Mouse (Mus musculus) liver, embryonic 16.5 days (tissue): ENCODE measurements around the gene S100a11. TPM values are rescaled to one million over a fixed set of nuclear protein-coding genes. Genes with fewer than 3 reads are reported as not detected.
"Not testable (repeated sequence)": the region's sequence is repeated elsewhere in the genome, so short reads cannot be mapped to it uniquely, and the experiment has no call there.

Experiments
- ATAC-seq: fragments of 200-750 bp; cut with Nextera tagmentation; 2 replicates; pipeline ENCODE4 v1.8.0; 2017; ENCODE audit warnings: low read depth, mild to moderate bottlenecking, moderate number of reproducible peaks, moderate library complexity
- H3K27ac ChIP-seq: fragments of 300-500 bp; sonication (generic); 2 replicates; pipeline ENCODE4 v1.5.1; 2014; ENCODE audit warnings: mild to moderate bottlenecking, low read length
- H3K27me3 ChIP-seq: fragments of 300-500 bp; sonication (generic); 2 replicates; pipeline ENCODE4 v1.6.1; 2014; ENCODE audit warnings: low read depth, low read length, mixed read lengths; ENCODE audit not compliant: control insufficient read depth, insufficient read depth
- H3K36me3 ChIP-seq: fragments of 300-500 bp; sonication (generic); 2 replicates; pipeline ENCODE4 v1.6.1; 2014; ENCODE audit warnings: mild to moderate bottlenecking; ENCODE audit not compliant: control insufficient read depth, insufficient read depth
- H3K4me1 ChIP-seq: fragments of 300-500 bp; sonication (generic); 2 replicates; pipeline ENCODE4 v1.6.1; 2014; ENCODE audit warnings: low read depth, low read length, mixed read lengths; ENCODE audit not compliant: control insufficient read depth
- H3K4me2 ChIP-seq: fragments of 300-500 bp; sonication (generic); 2 replicates; pipeline ENCODE4 v1.6.1; 2014; ENCODE audit warnings: low read depth, low read length, mixed read lengths
- H3K4me3 ChIP-seq: fragments of 300-500 bp; sonication (generic); 2 replicates; pipeline ENCODE4 v1.5.1; 2014; ENCODE audit warnings: low read depth, mild to moderate bottlenecking, low read length
- H3K9ac ChIP-seq: fragments of 300-500 bp; sonication (generic); 2 replicates; pipeline ENCODE4 v1.6.1; 2014; ENCODE audit warnings: low read depth, low read length
- H3K9me3 ChIP-seq: fragments of 300-500 bp; sonication (generic); replicated peaks from 2 replicates; pipeline ENCODE4 v1.6.1; 2016; ENCODE audit warnings: low read length; ENCODE audit not compliant: control insufficient read depth
- WGBS: fragments of 180-500 bp; shearing (Covaris S2); extraction: QIAGEN DNeasy Blood & Tissue Kit; methylation state at CpG from one replicate; pipeline ENCODE4 v1.1.7; 2014; ENCODE audit not compliant: insufficient replicate concordance; 5-methylcytosine and 5-hydroxymethylcytosine counted together
- polyA plus RNA-seq: library from polyadenylated mRNA; unstranded; fragments of >200 nt; fragmentation: Nextera tagmentation; extraction: Ambion mirVana; gene quantifications from 2 replicates; pipeline ENCODE4 v1.2.1, GENCODE M21; 2015

The S100a11 gene
- 195 and 219 TPM in 2 replicates for polyA plus RNA-seq

DNA sequence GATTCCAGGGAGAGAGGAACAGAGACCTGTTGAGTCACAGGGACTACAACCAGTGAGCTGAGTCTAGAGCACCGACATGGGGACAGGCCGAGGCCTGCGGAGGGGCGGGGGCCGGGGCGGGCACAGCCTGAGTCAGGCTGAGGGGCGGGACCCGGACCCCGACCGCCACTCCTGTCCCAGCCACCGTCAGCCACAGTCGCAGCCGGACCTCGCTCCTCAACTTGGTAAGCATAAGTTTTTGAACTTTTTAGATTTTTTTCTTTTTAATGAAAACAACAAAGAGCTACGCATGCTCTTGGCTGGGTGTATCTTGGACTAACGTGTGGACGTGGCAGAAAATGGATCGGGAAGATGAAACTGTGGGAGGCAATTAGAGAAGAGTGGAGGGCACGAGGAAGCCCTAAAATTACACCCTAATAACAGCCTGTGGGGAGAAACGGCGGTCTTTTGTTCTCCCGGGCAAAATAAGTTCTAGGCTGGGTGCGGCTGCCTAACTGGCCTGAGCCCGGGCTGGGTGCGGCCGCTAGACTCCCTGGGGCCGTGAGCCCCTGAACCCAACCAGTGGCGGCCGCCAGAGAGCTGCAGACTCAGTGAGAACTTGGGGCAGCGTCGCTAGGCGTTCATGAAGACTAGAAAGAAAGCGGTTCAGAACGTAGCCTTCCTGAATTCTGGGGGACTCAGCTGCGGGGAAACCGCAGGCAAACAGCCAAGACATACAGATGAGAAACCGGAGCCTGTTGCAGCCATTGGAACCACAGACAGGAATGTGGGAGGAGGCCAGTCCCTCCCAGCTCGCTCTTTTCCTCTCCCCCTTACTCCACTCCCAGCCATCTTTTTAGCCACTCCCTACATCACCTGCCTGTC lies at the start of gene S100a11:
Gene S100a11, plus strand, starts transcription at position 159 of the 864 bp plus-strand sequence.
- no peaks in the 10 kb centered on the region; the same call in 1 of the 2 replicates for H3K4me1 ChIP-seq
- WGBS = under 1% methylated on average over 37 of the region's 38 CpGs
- H3K27ac ChIP-seq = peak within 1 kb of the TSS; percentile 58

DNA sequence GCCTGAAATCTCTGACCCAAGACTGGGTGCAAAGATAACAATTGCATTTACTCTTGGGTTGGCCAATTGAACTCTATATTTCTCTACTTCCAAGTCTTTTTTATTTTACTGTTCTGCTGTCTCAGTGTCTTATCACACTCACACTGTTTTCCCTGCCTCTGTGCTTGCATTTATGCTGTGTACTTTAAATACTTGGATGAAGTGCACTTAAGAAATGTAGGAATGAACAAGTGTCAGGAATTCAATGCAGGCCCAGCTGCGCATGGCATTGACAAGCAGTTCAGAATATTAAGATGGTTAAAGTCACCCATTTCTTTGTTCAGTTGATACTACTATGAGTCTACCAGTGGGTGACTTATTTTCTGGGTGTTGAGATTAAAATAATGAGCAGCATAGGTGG lies 40.2 kb upstream of the S100a11 start:
- no peak overlapping the region for H3K27ac ChIP-seq
- 82% methylated on average over 1 of the region's 1 CpGs for WGBS
- H3K36me3 ChIP-seq = no peaks in the 10 kb centered on the region
- H3K9ac ChIP-seq = no peak overlapping the region
- H3K4me1 ChIP-seq = no peaks in the 10 kb centered on the region
- H3K9me3 ChIP-seq = no peaks in the 10 kb centered on the region
- H3K27me3 ChIP-seq = no peaks in the 10 kb centered on the region
- H3K4me3 ChIP-seq = no peak overlapping the region
- no peak for ATAC-seq
- H3K4me2 ChIP-seq = no peak overlapping the region

More for the DNA sequence above, at the start of gene S100a11:
- H3K4me3 ChIP-seq = peak within 1 kb of the TSS; percentile 58
- H3K9me3 ChIP-seq = no peaks in the 10 kb centered on the region
- no peaks in the 10 kb centered on the region for H3K36me3 ChIP-seq
- H3K4me2 ChIP-seq = peak within 1 kb of the TSS; percentile 65
- peak within 1 kb of the TSS; percentile 58 for H3K9ac ChIP-seq
- no peaks in the 10 kb centered on the region for H3K27me3 ChIP-seq
- peak; percentile 90 for ATAC-seq

DNA sequence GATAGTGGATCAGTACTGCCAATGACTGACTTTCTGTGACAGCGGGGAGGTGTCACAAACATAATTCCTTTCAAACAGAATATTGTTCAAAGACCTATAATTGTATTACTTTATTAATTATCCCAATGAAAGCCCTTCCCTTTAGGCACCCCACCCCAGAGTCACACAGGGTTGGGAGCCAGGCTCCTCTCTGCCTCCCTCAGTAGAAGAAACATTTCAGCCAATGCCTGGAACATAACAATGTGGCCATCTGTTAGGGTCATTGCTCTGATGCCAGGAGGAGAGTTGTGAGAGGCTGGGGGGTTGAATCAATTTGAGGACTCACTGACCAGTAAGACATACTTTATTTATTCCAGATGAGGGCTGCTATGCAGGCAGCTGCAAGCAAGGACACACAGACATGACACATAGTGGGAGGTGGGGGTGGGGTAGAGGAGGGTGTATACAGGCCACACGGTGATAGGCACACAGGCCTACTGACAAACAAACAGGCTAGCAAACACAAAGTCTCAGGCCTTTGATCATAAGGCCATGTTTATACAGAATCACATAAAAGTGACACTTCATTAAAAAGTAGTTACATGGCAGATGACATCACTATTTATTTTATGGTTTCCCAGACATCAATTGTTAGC lies 38.2 kb upstream of the S100a11 start:
- no peak overlapping the region for H3K4me3 ChIP-seq
- no peak overlapping the region for H3K27ac ChIP-seq
- H3K27me3 ChIP-seq = no peaks in the 10 kb centered on the region
- no peaks in the 10 kb centered on the region for H3K4me1 ChIP-seq
- H3K9me3 ChIP-seq = no peaks in the 10 kb centered on the region
- H3K4me2 ChIP-seq = no peak overlapping the region
- no peaks in the 10 kb centered on the region for H3K36me3 ChIP-seq
- ATAC-seq = no peak
- 60% methylated on average over 2 of the region's 2 CpGs for WGBS
- no peak overlapping the region for H3K9ac ChIP-seq

DNA sequence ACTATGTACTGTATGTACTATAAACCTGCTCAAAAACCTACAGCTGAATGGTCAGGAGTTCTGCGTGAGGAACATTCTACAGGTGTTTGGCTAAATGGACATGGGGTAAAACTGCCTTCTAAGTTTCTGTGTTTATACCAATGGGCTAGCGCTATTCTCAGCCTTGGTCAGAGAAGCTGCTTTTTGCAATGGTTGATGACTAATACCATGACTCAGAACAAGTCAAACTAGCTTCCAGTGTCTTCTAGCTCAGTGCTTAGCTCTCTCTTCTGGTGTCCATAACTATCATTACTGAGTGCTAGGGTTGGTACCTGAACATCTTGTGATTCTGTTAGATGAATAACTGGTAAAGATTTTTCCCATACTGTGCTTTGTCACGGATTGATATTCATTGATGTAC lies 34.7 kb upstream of the S100a11 start:
- no peaks in the 10 kb centered on the region for H3K9me3 ChIP-seq
- H3K4me3 ChIP-seq = no peak overlapping the region
- 69% methylated on average over 3 of the region's 3 CpGs for WGBS
- no peaks in the 10 kb centered on the region for H3K4me1 ChIP-seq
- no peaks in the 10 kb centered on the region for H3K27me3 ChIP-seq
- no peak overlapping the region for H3K4me2 ChIP-seq
- ATAC-seq = no peak
- no peaks in the 10 kb centered on the region for H3K36me3 ChIP-seq
- H3K9ac ChIP-seq = no peak overlapping the region
- no peak overlapping the region for H3K27ac ChIP-seq

DNA sequence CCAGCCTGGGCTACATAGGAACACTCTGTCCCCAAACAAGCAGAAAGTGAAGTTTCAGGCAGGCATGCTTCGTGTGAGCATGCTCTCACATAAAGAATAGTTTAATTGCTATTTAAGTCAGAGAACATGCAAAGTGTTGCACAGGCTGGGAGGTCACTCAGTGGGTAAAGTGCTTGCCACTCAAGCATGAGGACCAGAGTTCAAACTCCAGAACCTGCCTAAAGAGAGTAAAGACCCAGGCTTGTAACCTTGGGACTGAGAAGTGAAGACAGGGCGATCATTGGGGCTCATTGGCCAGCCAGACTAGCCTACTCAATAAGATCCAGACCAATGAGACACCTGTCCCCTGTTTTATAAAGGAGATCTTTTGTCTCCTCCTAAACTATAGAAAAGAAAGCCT lies 31.7 kb upstream of the S100a11 start:
- Histone ChIP-seq H3K9me3 (no peaks in the 10 kb centered on the region), H3K27me3 (no peaks in the 10 kb centered on the region), H3K27ac (no peak overlapping the region), H3K4me2 (no peak overlapping the region), H3K4me3 (no peak overlapping the region), H3K36me3 (no peaks in the 10 kb centered on the region), H3K4me1 (no peaks in the 10 kb centered on the region), H3K9ac (no peak overlapping the region)
- WGBS = 75% methylated on average over 2 of the region's 2 CpGs
- ATAC-seq = no peak

DNA sequence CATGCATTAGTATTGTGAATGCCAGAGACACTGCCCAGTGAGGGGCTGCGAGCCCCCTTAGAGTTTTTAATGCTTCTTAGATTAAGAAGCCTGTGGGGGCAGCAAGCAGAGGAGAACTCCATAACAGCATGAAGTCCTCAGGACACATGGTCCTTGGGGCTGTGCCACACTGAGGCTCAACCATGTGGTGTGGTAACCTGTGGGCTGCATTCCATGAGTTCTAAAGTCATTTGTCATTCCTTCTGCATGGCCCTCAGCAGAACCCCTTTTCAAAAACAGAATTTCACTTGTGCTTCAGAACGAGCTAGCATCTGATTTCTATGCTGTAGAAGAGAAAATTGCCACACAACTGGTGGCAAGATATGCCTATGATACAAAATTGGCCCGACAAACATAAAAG lies 28.1 kb upstream of the S100a11 start:
- Histone ChIP-seq H3K4me2 (no peak overlapping the region), H3K27me3 (no peaks in the 10 kb centered on the region), H3K27ac (no peak overlapping the region), H3K36me3 (no peaks in the 10 kb centered on the region), H3K9ac (no peak overlapping the region), H3K4me3 (no peak overlapping the region), H3K9me3 (no peaks in the 10 kb centered on the region), H3K4me1 (no peaks in the 10 kb centered on the region)
- no peak for ATAC-seq
- 53% methylated on average over 3 of the region's 3 CpGs for WGBS

DNA sequence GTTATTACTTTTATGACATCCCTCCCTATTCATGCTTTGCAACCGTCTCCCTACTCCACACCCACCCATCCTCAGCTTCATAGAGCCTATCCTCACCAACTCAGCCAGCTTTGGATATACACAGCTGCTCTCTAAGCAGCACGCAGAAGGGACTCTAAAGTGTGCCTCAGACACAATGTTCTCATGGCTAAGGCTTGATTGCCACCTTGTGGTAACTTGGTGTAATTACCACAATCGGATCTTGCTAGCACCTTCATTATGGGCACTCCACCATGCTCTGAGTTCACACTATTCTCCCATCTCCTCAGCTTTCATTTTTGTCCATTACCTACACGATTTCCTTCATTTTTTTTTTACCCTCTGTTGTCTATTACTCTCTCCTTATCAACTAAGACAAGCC lies 26.3 kb upstream of the S100a11 start:
- ATAC-seq = peak; percentile 35; the same call in 1 of the 2 replicates
- Histone ChIP-seq H3K4me3 (no peak overlapping the region), H3K27ac (no peak overlapping the region), H3K9ac (no peak overlapping the region), H3K36me3 (no peaks in the 10 kb centered on the region), H3K4me2 (no peak overlapping the region), H3K27me3 (no peaks in the 10 kb centered on the region), H3K9me3 (no peaks in the 10 kb centered on the region), H3K4me1 (no peaks in the 10 kb centered on the region)
- 0% methylated on average over 4 of the region's 4 CpGs for WGBS

DNA sequence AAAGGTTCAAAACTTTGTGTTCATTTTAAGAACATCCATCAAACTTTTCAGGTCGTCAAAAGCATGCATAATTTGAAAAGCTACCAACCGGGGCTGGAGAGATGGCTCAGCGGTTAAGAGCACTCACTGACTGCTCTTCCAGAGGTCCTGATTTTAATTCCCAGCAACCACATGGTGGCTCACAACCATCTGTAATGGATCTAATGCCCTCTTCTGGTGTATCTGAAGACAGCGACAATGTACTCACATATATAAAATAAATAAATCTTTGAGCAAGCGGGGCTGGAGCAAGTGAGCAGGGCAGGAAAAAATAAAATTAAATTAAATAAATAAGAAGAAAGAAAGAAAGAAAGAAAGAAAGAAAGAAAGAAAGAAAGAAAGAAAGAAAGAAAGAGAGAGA lies 25.5 kb upstream of the S100a11 start:
- ATAC-seq, H3K4me1 ChIP-seq, H3K4me2 ChIP-seq, H3K9ac ChIP-seq, H3K4me3 ChIP-seq, H3K9me3 ChIP-seq, H3K36me3 ChIP-seq, H3K27me3 ChIP-seq, H3K27ac ChIP-seq: not testable (repeated sequence)
- 21% methylated on average over 5 of the region's 5 CpGs for WGBS

DNA sequence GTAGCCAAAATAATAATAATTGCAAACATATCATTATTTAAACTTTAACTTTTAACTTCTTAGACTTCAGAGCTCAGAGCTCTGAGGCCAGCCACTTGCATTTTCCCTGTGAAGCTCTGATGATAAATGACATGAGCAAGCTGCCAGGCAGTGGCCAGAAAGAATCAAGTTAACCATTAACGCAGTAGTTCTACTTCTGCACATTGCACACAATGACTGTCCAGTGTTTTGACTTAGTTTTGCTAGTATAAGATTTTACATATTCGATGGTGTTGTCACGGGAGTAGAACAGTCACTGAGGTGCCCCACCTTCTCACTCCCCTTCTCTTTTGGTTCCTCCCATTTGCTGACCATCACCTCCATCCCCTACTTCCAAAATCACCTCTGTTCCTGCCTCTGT lies 23.2 kb upstream of the S100a11 start:
- Histone ChIP-seq H3K4me3 (no peak overlapping the region), H3K36me3 (no peaks in the 10 kb centered on the region), H3K4me2 (no peak overlapping the region), H3K27me3 (no peaks in the 10 kb centered on the region), H3K27ac (no peak overlapping the region), H3K9ac (no peak overlapping the region), H3K4me1 (no peaks in the 10 kb centered on the region), H3K9me3 (no peaks in the 10 kb centered on the region)
- 47% methylated on average over 3 of the region's 3 CpGs for WGBS
- no peak for ATAC-seq
